Mouse (Mus musculus): ENCODE data around the gene Gm3139.
"Not testable (repeated sequence)": the region's sequence is repeated elsewhere in the genome, so short reads cannot be mapped to it uniquely, and the experiment has no call there.

Gene Gm3139

GRCm38 (mm10) chr5:94525987-94526386 is at the start of gene Gm3139:
Gene Gm3139 (plus strand): TSS chr5:94526287.
- not testable (repeated sequence) for DNase-seq (ENCODE audit: low read depth, low spot score)
